Mouse (Mus musculus): Measurements from ENCODE around the gene Dlx6. TPM values are rescaled to one million over a fixed set of nuclear protein-coding genes. Genes with fewer than 3 reads are reported as not detected.

The Dlx6 gene
- total and polyA plus RNA-seq, 2 experiments from 2014 or later = 4.9 to 28.9 TPM

- Histone ChIP-seq H3K9me3 (ENCODE audit: low read length) (no peaks in the 10 kb centered on the region), H3K4me3 (ENCODE audit: low read depth, low read length) (peak overlapping the region; percentile 57), H3K4me1 (ENCODE audit: insufficient read depth) (no peaks in the 10 kb centered on the region), H3K27me3 (ENCODE audit: insufficient read depth, low read length) (peaks cover 24% of the 10 kb centered on the region), H3K36me3 (ENCODE audit: insufficient read depth) (no peaks in the 10 kb centered on the region), H3K9ac (peak overlapping the region; percentile 63), H3K27ac (ENCODE audit: low read depth, low read length) (peak overlapping the region; percentile 89), H3K4me2 (ENCODE audit: low read depth) (peak overlapping the region; percentile 61)
- no peak for TF ChIP-seq CTCF (IDR thresholded peaks at IDR 0.05; ENCODE audit: low read depth)
- 2% methylated on average over 30 of the region's 30 CpGs for WGBS
- DNase-seq (peak; percentile 21), ATAC-seq (peak; percentile 40)
These were observed 18.0 kb downstream of the Dlx6 start for GRCm38 (mm10) chr6:6881115-6881637.

- 5% methylated on average over 38 of the region's 42 CpGs for WGBS
- peak within 1 kb of the TSS; percentile 63 for H3K9ac ChIP-seq
- DNase-seq = peak; percentile 89
- no peak for TF ChIP-seq CTCF (IDR thresholded peaks at IDR 0.05; ENCODE audit: low read depth)
- peak within 1 kb of the TSS; percentile 57 for H3K4me3 ChIP-seq (ENCODE audit: low read depth, low read length)
- peak within 1 kb of the TSS; percentile 61 for H3K4me2 ChIP-seq (ENCODE audit: low read depth)
- peaks cover 24% of the 10 kb centered on the region for H3K27me3 ChIP-seq (ENCODE audit: insufficient read depth, low read length)
- ATAC-seq = peak; percentile 90
- H3K9me3 ChIP-seq (ENCODE audit: low read length) = no peaks in the 10 kb centered on the region
- H3K4me1 ChIP-seq (ENCODE audit: insufficient read depth) = no peaks in the 10 kb centered on the region
- H3K27ac ChIP-seq (ENCODE audit: low read depth, low read length) = peak within 1 kb of the TSS; percentile 89
- H3K36me3 ChIP-seq (ENCODE audit: insufficient read depth) = no peaks in the 10 kb centered on the region
These were observed 18.6 kb downstream of the Dlx6 start, which contains the start of gene Dlx5 for GRCm38 (mm10) chr6:6881638-6882190. Gene Dlx5 (minus strand): TSS chr6:6882085.

DNA sequence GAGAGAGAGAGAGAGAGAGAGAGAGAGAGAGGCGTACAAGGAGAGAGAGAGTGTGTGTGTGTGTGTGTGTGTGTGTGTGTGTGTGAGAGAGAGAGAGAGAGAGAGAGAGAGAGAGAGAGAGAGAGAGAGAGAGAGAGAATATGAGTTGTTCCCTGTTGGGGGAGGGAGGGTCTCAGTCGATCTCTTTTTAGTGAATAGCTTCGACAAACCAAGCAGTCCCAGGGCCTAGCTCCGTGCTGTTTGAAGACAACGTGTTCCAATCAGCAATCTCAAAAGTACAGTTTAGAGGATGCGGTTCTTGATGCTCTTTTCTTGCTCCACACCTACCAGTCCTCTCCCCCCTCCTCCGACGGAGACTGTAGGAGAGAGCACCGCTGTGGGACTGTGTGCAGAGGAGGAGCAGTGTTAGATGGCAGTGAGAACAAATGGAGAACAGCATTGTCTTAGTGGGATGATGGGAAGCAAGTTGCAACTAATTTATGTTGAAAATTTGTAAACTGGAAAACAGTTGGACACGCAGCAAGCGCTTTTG, 19.2 kb downstream of the Dlx6 start:
- peak overlapping the region; percentile 61 for H3K4me2 ChIP-seq (ENCODE audit: low read depth)
- no peaks in the 10 kb centered on the region for H3K9me3 ChIP-seq (ENCODE audit: low read length)
- ATAC-seq = peak; percentile 19
- no peak for TF ChIP-seq CTCF (IDR thresholded peaks at IDR 0.05; ENCODE audit: low read depth)
- DNase-seq = peak; percentile 52
- H3K4me3 ChIP-seq (ENCODE audit: low read depth, low read length) = peak overlapping the region; percentile 57
- H3K9ac ChIP-seq = no peak overlapping the region
- WGBS = 9% methylated on average over 10 of the region's 11 CpGs
- no peaks in the 10 kb centered on the region for H3K4me1 ChIP-seq (ENCODE audit: insufficient read depth)
- H3K27ac ChIP-seq (ENCODE audit: low read depth, low read length) = no peak overlapping the region
- H3K36me3 ChIP-seq (ENCODE audit: insufficient read depth) = no peaks in the 10 kb centered on the region
- peaks cover 24% of the 10 kb centered on the region for H3K27me3 ChIP-seq (ENCODE audit: insufficient read depth, low read length)

DNA sequence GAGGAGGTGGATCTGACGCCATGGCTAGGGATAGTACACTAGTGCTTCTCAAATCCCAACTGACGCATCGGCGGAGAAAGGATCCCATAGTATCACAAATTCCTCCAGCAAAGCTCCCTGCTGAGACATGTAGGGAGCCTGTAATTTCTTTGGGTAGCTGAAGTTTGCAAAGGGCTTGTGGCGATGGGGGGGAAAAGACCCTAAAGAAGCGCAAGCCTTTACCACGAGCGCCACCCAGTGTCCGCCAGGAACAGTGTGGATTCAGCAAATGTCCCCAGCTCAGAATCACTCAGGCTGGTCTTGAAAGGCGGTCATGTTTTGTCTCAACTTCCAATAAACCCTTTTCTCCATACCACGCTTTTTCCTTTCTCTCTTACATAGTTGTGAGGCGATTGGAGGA, 21.8 kb downstream of the Dlx6 start:
- no peak overlapping the region for H3K4me3 ChIP-seq (ENCODE audit: low read depth, low read length)
- ATAC-seq (peak; percentile 47), DNase-seq (peak; percentile 89)
- no peaks in the 10 kb centered on the region for H3K9me3 ChIP-seq (ENCODE audit: low read length)
- no peaks in the 10 kb centered on the region for H3K4me1 ChIP-seq (ENCODE audit: insufficient read depth)
- H3K36me3 ChIP-seq (ENCODE audit: insufficient read depth) = no peaks in the 10 kb centered on the region
- H3K4me2 ChIP-seq (ENCODE audit: low read depth) = no peak overlapping the region
- H3K9ac ChIP-seq = no peak overlapping the region
- TF ChIP-seq CTCF (IDR thresholded peaks at IDR 0.05; ENCODE audit: low read depth) = peak; percentile 94
- H3K27ac ChIP-seq (ENCODE audit: low read depth, low read length) = no peak overlapping the region
- peaks cover 15% of the 10 kb centered on the region for H3K27me3 ChIP-seq (ENCODE audit: insufficient read depth, low read length)
- 3% methylated on average over 12 of the region's 12 CpGs for WGBS

- H3K4me1 ChIP-seq (ENCODE audit: insufficient read depth) = no peaks in the 10 kb centered on the region
- ATAC-seq = no peak
- H3K9me3 ChIP-seq (ENCODE audit: low read length) = no peaks in the 10 kb centered on the region
- no peak for DNase-seq
- H3K36me3 ChIP-seq (ENCODE audit: insufficient read depth) = no peaks in the 10 kb centered on the region
- no peak overlapping the region for H3K4me2 ChIP-seq (ENCODE audit: low read depth)
- TF ChIP-seq CTCF (IDR thresholded peaks at IDR 0.05; ENCODE audit: low read depth) = no peak
- peaks cover 13% of the 10 kb centered on the region for H3K27me3 ChIP-seq (ENCODE audit: insufficient read depth, low read length)
- H3K27ac ChIP-seq (ENCODE audit: low read depth, low read length) = no peak overlapping the region
- no peak overlapping the region for H3K9ac ChIP-seq
- 90% methylated on average over 3 of the region's 3 CpGs for WGBS
- H3K4me3 ChIP-seq (ENCODE audit: low read depth, low read length) = no peak overlapping the region
These were observed 23.1 kb downstream of the Dlx6 start for GRCm38 (mm10) chr6:6886225-6886624.

GRCm38 (mm10) chr6:6890047-6890446, 26.9 kb downstream of the Dlx6 start:
- no peaks in the 10 kb centered on the region for H3K9me3 ChIP-seq (ENCODE audit: low read length)
- no peak overlapping the region for H3K4me3 ChIP-seq (ENCODE audit: low read depth, low read length)
- peak; percentile 37 for TF ChIP-seq CTCF (IDR thresholded peaks at IDR 0.05; ENCODE audit: low read depth)
- no peak for ATAC-seq
- H3K4me2 ChIP-seq (ENCODE audit: low read depth) = no peak overlapping the region
- DNase-seq = no peak
- no peak overlapping the region for H3K27ac ChIP-seq (ENCODE audit: low read depth, low read length)
- H3K36me3 ChIP-seq (ENCODE audit: insufficient read depth) = no peaks in the 10 kb centered on the region
- H3K9ac ChIP-seq = no peak overlapping the region
- no peaks in the 10 kb centered on the region for H3K4me1 ChIP-seq (ENCODE audit: insufficient read depth)
- H3K27me3 ChIP-seq (ENCODE audit: insufficient read depth, low read length) = no peaks in the 10 kb centered on the region
- WGBS = 71% methylated on average over 6 of the region's 6 CpGs

DNA sequence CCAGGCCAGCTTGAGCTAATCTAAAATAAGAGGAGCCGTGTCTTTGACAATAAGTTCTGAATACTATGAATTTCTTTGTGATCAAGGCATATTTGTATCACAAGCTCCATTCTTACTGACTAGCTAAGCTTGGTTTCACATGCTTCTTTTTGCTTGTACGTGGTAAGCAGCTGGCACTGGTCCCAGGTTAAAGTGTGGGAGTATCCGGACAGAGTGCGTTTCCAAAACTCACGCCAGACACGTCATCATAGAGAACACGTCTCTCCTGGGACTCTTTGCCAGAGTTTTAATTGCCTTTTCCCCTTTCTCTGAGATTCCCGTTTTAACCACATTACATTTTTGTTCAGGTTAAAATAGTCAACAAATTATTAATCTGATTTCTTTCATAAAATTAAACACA, 46.5 kb downstream of the Dlx6 start:
- Histone ChIP-seq H3K27ac (ENCODE audit: low read depth, low read length) (no peak overlapping the region), H3K27me3 (ENCODE audit: insufficient read depth, low read length) (no peaks in the 10 kb centered on the region), H3K4me3 (ENCODE audit: low read depth, low read length) (no peak overlapping the region), H3K9ac (no peak overlapping the region), H3K9me3 (ENCODE audit: low read length) (no peaks in the 10 kb centered on the region), H3K4me1 (ENCODE audit: insufficient read depth) (no peaks in the 10 kb centered on the region), H3K4me2 (ENCODE audit: low read depth) (no peak overlapping the region), H3K36me3 (ENCODE audit: insufficient read depth) (no peaks in the 10 kb centered on the region)
- no peak for ATAC-seq
- no peak for TF ChIP-seq CTCF (IDR thresholded peaks at IDR 0.05; ENCODE audit: low read depth)
- 37% methylated on average over 8 of the region's 8 CpGs for WGBS
- no peak for DNase-seq
